Mouse (Mus musculus) B cell, adult 62 days (primary cell): ENCODE measurements around the gene Slc35f5. TPM values are rescaled to one million over a fixed set of nuclear protein-coding genes. Genes with fewer than 3 reads are reported as not detected.

Experiments used
- total RNA-seq: library from RNA; stranded (reverse); gene quantifications from 4 replicates; pipeline ENCODE4 v1.2.4, GENCODE M21; 2023

Gene Slc35f5
- 1.4 to 2.9 TPM (median 1.6 TPM) in 4 replicates for total RNA-seq

DNA sequence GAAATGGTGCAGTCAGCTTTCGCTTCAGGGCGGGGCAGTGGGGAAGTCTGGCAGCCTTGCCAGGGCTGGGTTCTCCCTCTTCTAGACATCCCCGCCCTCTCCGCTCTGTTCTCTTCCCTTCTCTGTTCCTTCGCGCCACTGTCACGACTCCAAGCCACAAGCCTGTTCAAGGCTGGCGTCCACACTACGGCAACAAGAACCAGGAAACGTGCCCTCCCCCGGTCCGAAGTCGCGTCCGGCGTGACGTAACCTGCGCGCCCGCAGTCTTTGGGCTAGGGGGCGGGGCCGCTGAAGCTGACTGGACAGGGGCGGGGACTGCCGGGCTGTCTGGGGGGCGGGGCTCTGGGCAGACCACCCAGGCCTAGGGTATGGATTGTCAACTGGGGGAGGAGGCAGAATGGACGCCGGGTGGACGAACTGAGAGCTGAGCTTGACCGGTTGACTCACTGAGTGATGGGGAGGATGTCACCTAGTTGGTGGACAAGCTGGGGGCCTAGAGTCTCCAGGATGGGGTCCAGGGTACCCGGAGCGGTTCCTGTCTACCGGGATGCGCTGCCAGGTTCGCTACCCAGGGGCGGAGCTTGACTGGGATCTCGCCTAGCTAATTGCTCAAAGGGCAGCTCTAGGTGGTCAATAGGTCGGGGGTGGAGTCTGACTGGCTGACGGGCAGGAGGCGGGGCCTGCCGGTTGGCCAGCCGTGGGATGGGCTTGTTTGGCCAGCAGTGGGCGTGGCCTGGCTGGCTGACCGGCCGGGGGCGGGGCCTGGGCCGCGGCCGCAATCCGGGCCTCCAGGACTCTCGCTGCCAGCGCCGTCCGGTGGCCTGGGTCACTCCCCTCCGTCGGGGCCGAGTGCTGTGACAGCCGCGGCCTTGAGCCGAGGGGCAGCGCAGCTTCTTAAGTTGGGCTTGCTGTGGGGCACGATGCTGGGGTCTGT lies at the start of gene Slc35f5:
TSS of gene Slc35f5 (plus strand) at position 337 of the 934 bp plus-strand sequence.

Other genes starting within 250 kb of the Slc35f5 start
- 643 to 665 TPM (median 654 TPM) in 4 replicates for gene Actr3, start 124.9 kb upstream of the Slc35f5 start, total RNA-seq
- gene Gpr39, start 116.4 kb downstream of the Slc35f5 start, total RNA-seq = not detected in 4 replicates